Mouse (Mus musculus): ENCODE measurements around the gene Neurod1.

DNA sequence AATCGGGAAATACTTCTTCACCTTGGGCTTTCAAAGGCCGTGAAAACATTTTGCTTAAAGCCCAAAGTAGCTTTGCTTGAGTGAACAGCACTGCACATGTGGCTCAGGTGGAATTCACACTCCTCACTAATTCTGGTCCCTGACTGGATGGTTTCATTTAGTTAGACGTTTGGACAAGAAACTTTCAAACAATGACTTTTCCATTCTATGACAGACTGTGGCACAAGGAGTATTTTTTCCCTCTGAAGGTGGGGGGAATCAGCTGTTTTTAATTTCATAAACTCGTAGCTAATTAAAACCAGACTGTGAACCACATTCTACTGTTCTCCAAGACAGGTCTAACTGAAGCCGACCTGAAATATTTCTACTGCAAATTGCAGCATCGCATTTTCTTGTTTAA lies 28.5 kb downstream of the Neurod1 start:
- TF ChIP-seq CTCF (IDR thresholded peaks at IDR 0.05; ENCODE audit: low read depth): no peak
- no peak for TF ChIP-seq EP300 (IDR thresholded peaks at IDR 0.05; ENCODE audit: low read depth)
